Mouse (Mus musculus) neural tube, embryonic 10.5 days (tissue): ENCODE data around the gene Plvap.

Experiments
- DNase-seq: peaks from one replicate; pipeline ENCODE4 v3.0.0-alpha.2; 2017; ENCODE audit warnings: low spot score; ENCODE audit errors: extremely low spot score

The Plvap gene

DNA sequence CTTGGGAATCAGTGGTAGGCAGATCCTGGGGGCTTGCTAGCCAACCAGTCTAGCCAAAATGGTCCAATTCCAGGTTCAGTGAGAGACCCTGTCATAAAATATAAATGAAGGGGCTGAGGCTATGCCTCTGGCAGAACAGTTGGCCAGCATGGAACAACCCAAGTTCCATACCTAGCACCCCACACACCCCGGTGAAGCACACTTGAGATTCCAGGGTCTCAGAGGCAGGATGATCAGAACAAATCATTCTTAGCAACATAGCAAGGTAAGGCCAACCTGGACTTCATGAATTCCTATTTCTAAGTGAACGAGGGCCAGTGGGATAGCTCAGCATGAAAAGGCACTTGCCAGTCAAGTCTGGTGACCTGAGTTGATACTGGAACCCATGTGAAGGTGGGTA is 44.4 kb downstream of the Plvap start:
- DNase-seq, result no peak

DNA sequence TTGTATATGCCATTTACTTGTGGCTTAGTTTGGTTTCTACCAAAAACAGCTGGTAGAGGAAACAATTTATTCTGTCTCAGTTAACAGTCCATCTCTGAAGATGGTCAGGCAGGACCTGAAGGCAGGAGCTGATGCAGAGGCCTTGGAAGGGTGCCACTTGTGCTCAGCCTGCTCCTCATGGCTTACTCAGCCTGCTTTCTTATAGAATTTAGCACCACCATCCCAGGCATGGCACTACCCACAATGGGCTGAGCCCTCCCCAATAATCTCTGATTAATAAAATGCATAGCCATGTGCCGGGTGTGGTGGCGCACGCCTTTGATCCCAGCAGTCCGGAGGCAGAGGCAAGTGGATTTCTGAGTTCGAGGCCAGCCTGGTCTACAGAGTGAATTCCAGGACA is 45.4 kb downstream of the Plvap start:
- no peak for DNase-seq

DNA sequence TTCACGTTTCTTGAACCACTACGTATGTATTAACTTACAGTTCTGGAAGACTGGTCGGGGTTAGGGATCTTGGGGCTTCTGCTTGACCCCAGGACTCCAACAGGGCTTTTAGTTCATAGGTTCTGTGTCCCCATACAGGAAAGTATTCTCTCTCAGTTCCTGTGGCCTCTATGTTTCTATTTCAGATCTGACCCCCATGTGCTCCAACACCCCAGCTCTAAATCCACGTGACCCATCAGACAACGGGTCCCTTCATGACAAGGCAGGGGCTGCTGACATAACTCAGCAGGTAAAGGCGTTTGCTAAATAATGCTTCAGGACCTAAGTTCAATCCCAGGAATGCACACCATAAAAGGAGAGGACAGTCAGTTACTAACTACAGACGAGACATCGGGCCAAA is 45.8 kb downstream of the Plvap start:
- DNase-seq, result no peak

DNA sequence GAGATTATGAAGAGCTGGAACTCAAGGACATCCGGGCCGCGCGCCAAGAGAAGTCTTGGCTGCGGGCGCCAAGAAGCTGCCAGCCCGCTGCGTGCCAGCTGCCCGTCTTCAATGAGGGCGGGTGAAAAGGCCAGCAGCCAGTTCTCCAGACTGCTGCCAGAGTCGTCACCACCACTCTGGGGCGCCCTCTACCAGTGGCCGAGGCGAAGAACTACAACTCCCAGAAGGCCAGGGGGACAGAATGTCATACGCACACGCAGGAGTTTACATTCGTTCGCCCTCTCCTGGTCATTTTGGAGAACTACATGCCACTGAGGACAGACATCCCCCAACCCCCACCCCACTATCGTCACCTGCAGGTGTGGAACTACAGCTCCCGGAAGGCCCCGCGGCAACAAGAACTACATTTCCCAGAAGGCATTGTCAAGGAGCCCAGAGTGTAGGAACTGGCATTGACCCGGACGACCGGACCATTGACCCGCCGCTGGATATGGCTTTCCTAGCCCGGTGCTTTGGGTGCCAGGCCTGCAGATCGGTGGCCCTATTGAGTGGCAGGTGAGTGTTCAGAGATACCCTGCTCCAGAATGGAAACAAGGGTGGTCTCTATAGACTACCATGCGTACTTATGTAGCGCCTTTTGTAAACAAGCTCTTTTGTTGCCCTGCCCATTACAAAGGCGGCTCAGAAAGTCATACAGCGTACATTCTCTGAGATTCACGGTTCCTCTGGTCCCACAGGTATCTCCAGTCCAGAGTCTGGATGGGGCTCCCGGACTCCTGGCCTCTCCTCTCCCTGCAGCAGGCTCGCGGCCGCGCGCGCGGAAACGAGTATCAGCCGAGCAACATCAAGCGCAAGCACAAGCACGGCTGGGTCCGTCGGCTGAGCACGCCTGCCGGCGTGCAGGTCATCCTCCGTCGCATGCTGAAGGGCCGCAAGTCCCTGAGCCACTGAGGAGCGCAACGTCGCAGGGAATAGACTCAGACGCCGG is 46.7 kb downstream of the Plvap start, which contains the start of gene Mrpl34:
Gene Mrpl34 (plus strand): TSS at position 447 of the 988 bp plus-strand sequence.
- DNase-seq, result peak; percentile 96

DNA sequence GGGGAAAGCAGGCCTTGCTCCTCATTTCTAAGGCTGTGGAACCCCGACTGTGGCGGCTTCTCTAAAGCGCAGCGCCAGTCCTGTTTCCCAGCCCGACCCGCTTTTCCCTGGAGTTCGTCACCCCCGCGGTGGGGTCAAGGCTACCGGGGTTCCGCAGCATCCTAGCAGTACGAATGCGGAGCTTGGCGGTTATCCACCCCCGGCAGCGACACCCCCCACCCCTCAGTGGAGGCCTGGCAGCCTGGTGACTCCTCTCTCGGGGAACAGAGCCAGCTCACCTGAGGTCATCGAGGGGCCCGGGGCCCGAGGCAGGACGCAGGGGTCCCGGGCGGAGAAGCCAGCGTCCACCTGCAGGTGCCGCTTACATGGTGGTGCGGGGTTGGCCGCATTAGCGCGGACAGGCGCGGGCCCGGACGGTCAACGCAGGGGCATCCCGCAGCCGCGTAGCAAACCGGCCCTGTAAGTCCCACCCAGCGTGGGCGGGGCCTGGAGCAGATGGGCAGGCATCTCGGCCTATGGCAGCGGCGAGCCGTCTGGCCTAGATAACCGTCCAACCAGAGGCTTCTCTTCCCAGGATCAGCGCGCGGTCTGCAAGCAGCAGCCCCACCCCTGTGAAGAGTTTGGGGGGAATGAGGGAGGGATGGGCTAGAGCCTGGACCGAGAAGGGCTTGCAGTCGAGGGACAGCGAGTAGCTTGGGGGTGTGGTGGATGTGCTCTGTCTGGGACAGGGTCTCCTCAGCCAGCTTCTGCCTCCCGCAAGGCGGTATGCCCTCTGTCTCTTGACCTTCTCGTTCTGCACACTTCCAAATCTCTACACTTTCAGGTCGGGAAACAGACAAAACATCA is 48.1 kb downstream of the Plvap start, which contains the start of gene Abhd8:
Gene Abhd8 (minus strand): TSS at position 468 of the 846 bp plus-strand sequence.
- DNase-seq, result peak; percentile 96

DNA sequence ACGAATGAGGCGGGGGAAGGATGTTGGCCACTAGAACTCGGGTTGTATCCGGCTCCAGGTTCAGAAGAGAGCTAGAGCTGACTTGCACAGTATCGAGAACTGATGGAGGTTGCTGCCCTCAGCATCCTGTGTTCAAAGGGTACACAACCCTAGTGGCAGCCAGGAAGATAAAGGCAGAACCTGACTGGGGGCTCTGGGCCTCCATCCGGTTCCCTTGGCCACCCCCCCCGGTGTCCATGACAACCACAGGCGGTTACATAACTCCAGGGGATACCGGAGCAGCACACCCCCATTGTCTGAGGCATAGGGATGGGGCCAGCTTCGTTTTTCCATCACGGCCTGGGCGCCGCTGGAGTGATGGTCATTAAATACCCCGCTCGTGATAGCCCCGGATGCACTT is 48.8 kb downstream of the Plvap start:
- DNase-seq, result peak; percentile 61

DNA sequence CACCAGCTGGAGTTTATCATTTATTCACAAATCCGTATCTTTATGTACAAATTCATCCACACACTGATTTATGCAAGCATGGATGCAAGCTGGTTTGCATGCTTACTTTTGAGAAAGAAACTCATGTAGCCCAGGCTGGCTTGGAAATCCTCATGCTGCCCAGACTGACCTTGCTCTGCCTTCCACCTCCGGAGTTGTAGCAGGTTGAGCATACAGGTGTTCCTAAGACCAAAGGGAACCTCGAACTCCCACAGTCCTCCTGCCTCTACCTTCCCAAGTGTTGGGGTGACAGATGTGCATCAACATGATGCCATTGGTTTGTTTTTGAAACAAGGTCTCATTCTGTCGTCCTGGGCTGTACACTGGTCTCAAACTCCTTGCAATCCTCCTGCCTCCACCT is 49.4 kb downstream of the Plvap start:
- no peak for DNase-seq

DNA sequence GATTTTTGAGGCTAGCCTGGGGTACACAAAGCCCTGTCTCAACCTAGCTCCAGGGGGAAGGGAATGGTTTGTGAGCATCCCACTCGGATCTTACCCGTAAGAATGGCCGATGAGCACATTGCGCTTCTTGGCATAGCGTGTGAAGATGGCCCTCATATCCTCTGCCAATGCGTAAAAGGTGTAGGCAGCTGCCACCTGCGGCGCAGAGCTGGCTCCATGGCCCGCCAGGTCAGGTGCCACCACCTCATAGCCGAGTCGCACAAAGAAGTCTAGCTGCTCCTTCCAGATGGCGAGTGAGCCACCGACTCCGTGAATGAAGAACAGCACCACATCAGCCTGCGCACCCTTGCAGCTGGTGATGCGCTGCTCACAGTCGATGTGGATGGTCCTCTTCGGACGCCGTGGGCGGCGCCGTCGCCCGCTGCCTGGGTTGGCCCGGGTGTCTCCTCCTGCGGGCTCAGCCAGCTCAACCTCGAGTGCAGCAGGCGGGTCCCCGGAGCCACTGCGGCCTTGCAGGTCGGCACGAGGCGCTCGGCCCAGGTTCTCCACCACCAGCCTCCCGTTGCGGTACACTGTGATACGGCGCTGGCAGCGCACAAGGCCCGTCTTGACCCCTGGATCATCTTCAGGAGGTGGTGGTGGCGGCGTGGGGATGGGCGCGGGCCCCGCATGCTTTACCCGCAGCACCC is 50.3 kb downstream of the Plvap start:
- no peak for DNase-seq

DNA sequence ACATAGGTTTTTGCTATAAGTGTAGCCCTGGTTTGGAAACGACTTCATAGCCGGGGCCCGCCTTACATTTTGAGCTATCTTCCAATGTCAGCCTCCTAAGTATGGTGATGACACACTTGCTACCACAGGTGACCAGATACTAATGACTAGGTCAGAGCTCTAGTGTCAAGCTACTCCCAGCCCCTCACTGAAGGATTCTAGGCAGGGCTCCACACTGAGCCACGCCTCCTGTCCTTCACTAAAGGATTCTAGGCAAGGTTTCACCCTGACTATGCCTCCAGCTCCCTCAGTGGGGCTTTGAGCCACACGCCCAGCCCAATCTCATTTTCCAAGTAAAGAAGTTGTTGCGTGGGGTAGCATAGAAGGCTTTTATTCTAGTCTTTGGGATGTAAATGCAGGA is 50.8 kb downstream of the Plvap start:
- DNase-seq, result no peak

DNA sequence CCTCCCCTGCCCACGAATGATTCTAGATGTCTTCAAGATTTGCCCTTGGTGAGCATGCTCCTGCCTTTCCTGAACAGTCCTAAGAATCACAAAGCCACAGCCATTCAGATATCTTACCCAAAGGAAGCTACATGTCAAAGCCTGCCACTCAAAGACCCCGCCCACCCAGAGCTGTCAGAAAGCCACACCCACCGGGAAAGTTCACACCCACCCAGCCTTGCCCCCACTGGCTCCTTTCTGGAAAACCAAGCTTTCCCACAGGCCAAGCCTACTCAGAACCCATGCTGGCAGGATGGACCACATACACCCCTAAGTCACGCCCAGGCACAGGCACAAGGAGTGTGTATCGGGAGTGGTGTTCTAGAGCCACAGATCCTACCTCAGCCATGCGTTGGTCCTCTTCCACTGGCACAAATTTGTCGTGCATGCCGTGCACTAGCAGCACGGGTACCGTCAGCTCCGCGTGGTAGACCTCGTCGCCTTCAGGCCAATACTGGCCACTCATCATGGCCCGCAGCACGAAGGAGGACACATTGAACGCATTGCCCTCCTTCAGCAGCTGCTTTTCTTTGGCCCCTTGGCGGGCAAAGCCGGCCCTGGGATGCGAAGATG is 53.8 kb downstream of the Plvap start:
- DNase-seq, result no peak

DNA sequence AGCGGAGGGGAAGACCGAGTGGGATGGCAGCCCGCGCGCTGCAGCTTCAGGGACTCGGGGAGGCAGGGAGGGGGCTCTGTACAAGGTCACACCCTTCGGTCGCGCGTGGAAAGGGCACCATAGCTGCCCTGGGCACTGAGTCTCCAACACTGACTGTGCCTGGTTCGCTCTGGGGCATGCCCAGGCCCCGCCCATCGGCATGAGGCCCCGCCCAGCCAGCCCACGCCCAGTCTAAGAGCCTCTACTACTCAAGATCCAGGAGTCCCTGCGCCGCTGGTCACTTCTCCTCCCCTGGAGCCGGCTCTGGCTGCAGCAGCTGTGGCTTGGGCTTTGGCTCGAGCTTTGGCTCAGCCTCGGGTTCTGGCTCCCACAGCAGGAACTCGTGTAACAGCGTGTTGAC is 54.6 kb downstream of the Plvap start:
- DNase-seq, result no peak

DNA sequence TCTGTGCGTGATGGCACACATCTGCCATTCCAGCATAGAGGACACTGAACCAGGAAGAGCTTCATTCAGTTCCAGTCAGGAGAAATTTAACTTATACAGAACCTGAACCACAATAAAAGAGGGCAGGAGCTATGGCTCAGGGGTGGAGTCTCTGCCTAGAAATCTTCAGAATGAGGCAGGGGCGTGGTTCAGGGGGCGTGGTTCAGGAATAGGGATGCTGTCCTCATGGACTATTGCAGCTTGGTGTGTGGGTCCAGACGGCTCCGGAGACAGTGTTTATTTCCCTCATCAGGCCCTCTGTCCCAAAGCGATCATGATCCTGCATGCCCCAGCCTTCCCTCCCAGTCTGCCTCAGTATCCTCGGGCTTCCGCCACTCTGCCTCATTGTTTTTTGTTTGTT is 56.9 kb downstream of the Plvap start:
- DNase-seq, result peak; percentile 8

DNA sequence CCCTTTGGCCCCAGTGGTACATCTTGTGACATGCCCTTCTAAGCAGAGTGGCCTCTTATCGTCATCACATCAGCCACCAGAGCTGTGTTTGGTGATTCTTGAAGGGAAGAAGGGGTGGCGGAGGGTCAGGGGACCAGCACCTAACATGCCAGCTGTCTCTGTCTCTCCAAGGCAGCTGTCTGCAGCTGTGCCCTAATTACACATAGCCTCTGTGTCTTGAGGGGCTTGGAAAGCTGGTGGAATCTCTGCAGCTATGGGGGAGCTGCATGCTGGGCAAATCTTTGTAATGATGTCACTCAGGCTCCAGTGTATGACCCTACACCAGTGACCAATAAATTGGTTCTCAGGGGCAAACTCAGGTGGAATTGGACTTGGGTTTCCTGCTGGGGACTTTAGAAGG is 58.9 kb downstream of the Plvap start:
- DNase-seq, result no peak

DNA sequence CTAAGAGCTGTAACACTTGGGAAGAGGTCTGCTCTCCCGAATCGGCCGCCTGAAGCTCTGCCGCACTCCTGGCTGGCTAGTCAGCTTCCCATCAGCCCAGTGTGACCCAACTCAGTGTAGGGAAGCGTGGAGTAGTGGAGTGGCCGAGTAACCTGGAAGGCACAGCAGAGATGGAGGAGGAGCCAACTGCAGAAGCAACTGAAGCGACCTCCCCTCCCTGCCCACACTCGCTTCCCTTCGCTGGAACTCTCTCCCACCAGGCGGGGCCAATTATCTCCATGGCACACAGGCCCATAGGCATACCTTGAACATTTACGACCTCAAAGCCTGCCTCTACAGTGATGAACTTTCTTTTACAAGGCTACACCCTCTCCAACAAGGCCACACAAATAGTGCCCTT is 59.8 kb downstream of the Plvap start:
- no peak for DNase-seq

DNA sequence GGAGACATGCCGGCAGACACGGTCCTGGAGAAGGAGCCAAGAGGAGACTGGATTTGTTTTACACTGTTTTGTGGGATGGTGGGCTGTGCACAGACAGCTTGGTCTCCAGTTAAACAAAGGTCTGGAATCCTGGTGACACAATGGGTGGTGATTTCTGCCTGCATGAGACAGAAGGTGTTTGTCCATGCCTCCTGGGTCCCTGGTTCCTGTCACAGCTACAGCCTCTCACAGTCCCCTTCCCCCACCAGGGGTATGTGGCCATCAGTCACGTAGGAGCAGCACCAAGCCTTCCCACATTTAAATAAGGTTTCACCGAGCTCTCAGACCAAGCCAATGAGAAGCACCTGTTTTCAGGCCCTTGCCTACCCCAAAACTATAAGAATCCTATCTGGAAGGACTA is 60.2 kb downstream of the Plvap start:
- DNase-seq, result no peak
